Mouse (Mus musculus): ENCODE results near the gene Hps4. TPM values are rescaled to one million over a fixed set of nuclear protein-coding genes. Genes with fewer than 3 reads are reported as not detected.

Hps4 gene
- polyA plus RNA-seq, 1 experiment: not detected

- H3K4me3 ChIP-seq (ENCODE audit: insufficient read depth, low read depth, low read length): no peak overlapping the region
- peaks cover 23% of the 10 kb centered on the region for H3K4me1 ChIP-seq (ENCODE audit: control insufficient read depth, insufficient read depth, low read length)
- WGBS: 72% methylated on average over 5 of the region's 5 CpGs
- H3K27ac ChIP-seq (ENCODE audit: insufficient read depth, low read depth, low read length): no peak overlapping the region
- TF ChIP-seq POLR2A (IDR thresholded peaks at IDR 0.05; ENCODE audit: insufficient read depth, low read depth, low read length) (no peak), CTCF (IDR thresholded peaks at IDR 0.05; ENCODE audit: insufficient read depth, low read depth, low read length) (no peak)
These were observed 22.5 kb upstream of the Hps4 start for GRCm38 (mm10) chr5:112320379-112320778.

GRCm38 (mm10) chr5:112320936-112321335 is 21.9 kb upstream of the Hps4 start:
- TF ChIP-seq POLR2A (IDR thresholded peaks at IDR 0.05; ENCODE audit: insufficient read depth, low read depth, low read length) (no peak), CTCF (IDR thresholded peaks at IDR 0.05; ENCODE audit: insufficient read depth, low read depth, low read length) (no peak)
- Histone ChIP-seq H3K27ac (ENCODE audit: insufficient read depth, low read depth, low read length) (0 out of 2 replicates have a peak overlapping the region, but pooled peaks have one; percentile 38), H3K4me3 (ENCODE audit: insufficient read depth, low read depth, low read length) (no peak overlapping the region), H3K4me1 (ENCODE audit: control insufficient read depth, insufficient read depth, low read length) (peaks cover 27% of the 10 kb centered on the region)
- whole genome bisulfite sequencing: 36% methylated on average over 6 of the region's 6 CpGs

- Histone ChIP-seq H3K4me3 (ENCODE audit: insufficient read depth, low read depth, low read length) (no peak overlapping the region), H3K4me1 (ENCODE audit: control insufficient read depth, insufficient read depth, low read length) (peaks cover 27% of the 10 kb centered on the region), H3K27ac (ENCODE audit: insufficient read depth, low read depth, low read length) (peak overlapping the region; percentile 63)
- WGBS: 60% methylated on average over 4 of the region's 4 CpGs
- no peak for TF ChIP-seq CTCF (IDR thresholded peaks at IDR 0.05; ENCODE audit: insufficient read depth, low read depth, low read length)
These were observed 21.5 kb upstream of the Hps4 start for GRCm38 (mm10) chr5:112321376-112321775.

GRCm38 (mm10) chr5:112323246-112323645 is 19.6 kb upstream of the Hps4 start:
- Histone ChIP-seq H3K27ac (ENCODE audit: insufficient read depth, low read depth, low read length) (no peak overlapping the region), H3K4me3 (ENCODE audit: insufficient read depth, low read depth, low read length) (no peak overlapping the region), H3K4me1 (ENCODE audit: control insufficient read depth, insufficient read depth, low read length) (peaks cover 37% of the 10 kb centered on the region)
- 89% methylated on average over 6 of the region's 6 CpGs for WGBS
- TF ChIP-seq POLR2A (IDR thresholded peaks at IDR 0.05; ENCODE audit: insufficient read depth, low read depth, low read length) (no peak), CTCF (IDR thresholded peaks at IDR 0.05; ENCODE audit: insufficient read depth, low read depth, low read length) (no peak)

- TF ChIP-seq CTCF (IDR thresholded peaks at IDR 0.05; ENCODE audit: insufficient read depth, low read depth, low read length) (no peak), POLR2A (IDR thresholded peaks at IDR 0.05; ENCODE audit: insufficient read depth, low read depth, low read length) (no peak)
- WGBS: 28% methylated on average over 24 of the region's 24 CpGs
These were observed 18.0 kb upstream of the Hps4 start for GRCm38 (mm10) chr5:112324637-112325545.

GRCm38 (mm10) chr5:112325546-112326445 is 17.1 kb upstream of the Hps4 start, which contains the start of gene Tfip11:
Tfip11 (plus strand) TSS chr5:112326358.
- Histone ChIP-seq H3K27ac (ENCODE audit: insufficient read depth, low read depth, low read length) (peak within 1 kb of the TSS; percentile 52), H3K4me3 (ENCODE audit: insufficient read depth, low read depth, low read length) (peak within 1 kb of the TSS; percentile 70), H3K4me1 (ENCODE audit: control insufficient read depth, insufficient read depth, low read length) (peaks cover 24% of the 10 kb centered on the region)
- WGBS: 8% methylated on average over 48 of the region's 48 CpGs
- TF ChIP-seq CTCF (IDR thresholded peaks at IDR 0.05; ENCODE audit: insufficient read depth, low read depth, low read length) (no peak), POLR2A (IDR thresholded peaks at IDR 0.05; ENCODE audit: insufficient read depth, low read depth, low read length) (peak; percentile 77)

More at GRCm38 (mm10) chr5:112324637-112325545, 18.0 kb upstream of the Hps4 start:
- H3K4me1 ChIP-seq (ENCODE audit: control insufficient read depth, insufficient read depth, low read length): peaks cover 33% of the 10 kb centered on the region
- H3K4me3 ChIP-seq (ENCODE audit: insufficient read depth, low read depth, low read length): no peak overlapping the region
- no peak overlapping the region for H3K27ac ChIP-seq (ENCODE audit: insufficient read depth, low read depth, low read length)

GRCm38 (mm10) chr5:112326446-112327009 is 16.4 kb upstream of the Hps4 start:
- Histone ChIP-seq H3K4me3 (ENCODE audit: insufficient read depth, low read depth, low read length) (peak overlapping the region; percentile 70), H3K27ac (ENCODE audit: insufficient read depth, low read depth, low read length) (no peak overlapping the region), H3K4me1 (ENCODE audit: control insufficient read depth, insufficient read depth, low read length) (peaks cover 19% of the 10 kb centered on the region)
- WGBS: 2% methylated on average over 33 of the region's 33 CpGs
- no peak; the same call in 1 of the 2 replicates for TF ChIP-seq POLR2A (IDR thresholded peaks at IDR 0.05; ENCODE audit: insufficient read depth, low read depth, low read length)

- TF ChIP-seq CTCF (IDR thresholded peaks at IDR 0.05; ENCODE audit: insufficient read depth, low read depth, low read length) (no peak), POLR2A (IDR thresholded peaks at IDR 0.05; ENCODE audit: insufficient read depth, low read depth, low read length) (no peak)
- peaks cover 17% of the 10 kb centered on the region for H3K4me1 ChIP-seq (ENCODE audit: control insufficient read depth, insufficient read depth, low read length)
- no peak overlapping the region for H3K27ac ChIP-seq (ENCODE audit: insufficient read depth, low read depth, low read length)
- H3K4me3 ChIP-seq (ENCODE audit: insufficient read depth, low read depth, low read length): no peak overlapping the region
- 86% methylated on average over 15 of the region's 15 CpGs for WGBS
These were observed 15.0 kb upstream of the Hps4 start for GRCm38 (mm10) chr5:112327854-112328253.

Measured in olfactory bulb, adult 2 months (tissue).